Mouse (Mus musculus) urinary bladder, postnatal 4 days (tissue): Measurements from ENCODE around the gene N4bp2.

Experiments
- DNase-seq, 2 experiments: peaks; one replicate each; pipeline ENCODE4 v3.0.0; 2021 to 2022; ENCODE audit warnings: low spot score in 2 of 2

The N4bp2 gene

DNA sequence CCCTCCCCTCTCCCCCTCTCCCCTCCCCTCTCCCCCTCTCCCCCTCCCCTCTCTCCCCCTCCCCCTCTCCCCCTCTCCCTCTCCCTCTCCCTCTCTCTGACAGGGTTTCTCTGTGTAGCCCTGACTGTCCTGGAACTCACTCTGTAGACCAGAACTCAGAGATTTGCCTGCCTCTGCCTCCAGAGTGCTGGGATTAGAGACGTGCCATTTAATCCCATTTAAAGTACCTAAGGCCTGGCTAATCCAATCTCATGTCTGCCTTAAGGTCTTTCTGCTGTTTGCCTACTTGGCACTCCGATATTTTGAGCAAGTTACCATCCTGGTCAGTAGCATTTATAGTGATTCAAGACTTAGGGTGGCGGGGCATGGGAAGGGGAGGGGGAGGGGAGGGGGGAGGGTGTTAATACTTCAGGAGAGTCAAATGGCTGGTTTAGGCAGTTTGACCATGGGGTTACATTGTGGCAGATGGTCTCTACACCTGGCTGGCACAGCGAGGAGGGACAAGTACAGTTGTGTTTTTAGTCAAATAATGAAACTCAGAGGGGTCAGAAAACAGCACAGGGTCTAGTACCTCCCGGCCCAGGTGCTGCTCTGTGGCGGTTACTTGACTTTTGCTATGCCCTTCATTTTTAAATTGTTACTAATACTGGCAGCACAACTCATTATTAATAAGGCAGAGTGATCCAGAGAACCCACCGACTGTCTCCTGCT lies 99.1 kb downstream of the N4bp2 start:
- DNase-seq, result no peak

DNA sequence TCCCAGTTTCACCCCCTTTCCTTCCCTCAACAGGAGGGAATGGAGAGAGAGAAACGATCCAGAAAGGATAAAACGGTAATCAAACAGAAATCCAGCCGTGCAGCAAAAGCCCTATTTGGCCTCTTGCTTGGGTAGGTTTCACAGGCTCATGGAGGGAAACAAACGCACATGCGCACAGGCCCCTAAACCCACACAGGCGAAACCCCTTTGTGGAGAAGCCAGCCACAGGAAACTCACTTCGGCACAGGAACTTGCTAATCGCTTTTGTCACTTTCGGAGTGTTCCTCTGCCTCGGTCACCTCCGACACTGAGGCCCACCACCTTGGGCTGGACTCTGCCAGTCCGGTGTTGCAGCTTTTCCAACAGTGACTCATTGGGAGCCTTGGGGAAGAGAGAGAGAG lies 100.0 kb downstream of the N4bp2 start:
- no peak for DNase-seq

DNA sequence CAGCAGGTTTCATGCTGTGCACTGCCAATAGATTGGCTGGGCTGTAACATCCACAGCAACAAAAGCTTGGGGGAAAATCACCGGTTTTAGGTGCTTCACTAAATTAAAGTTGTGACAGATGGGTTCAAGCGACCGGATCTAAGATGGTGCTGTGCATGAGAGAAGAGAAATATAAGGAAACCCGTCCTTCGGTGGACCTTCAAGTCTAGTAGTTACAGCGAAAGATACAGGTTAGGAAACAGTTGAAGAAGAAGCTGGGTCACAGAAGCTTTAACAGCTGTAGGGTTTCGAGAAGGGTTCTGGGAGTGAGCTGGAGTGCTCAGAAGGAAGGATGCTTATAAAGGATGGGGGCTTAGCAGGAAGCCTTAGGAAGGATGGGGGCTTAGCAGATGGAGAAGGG lies 101.2 kb downstream of the N4bp2 start:
- DNase-seq, result no peak

DNA sequence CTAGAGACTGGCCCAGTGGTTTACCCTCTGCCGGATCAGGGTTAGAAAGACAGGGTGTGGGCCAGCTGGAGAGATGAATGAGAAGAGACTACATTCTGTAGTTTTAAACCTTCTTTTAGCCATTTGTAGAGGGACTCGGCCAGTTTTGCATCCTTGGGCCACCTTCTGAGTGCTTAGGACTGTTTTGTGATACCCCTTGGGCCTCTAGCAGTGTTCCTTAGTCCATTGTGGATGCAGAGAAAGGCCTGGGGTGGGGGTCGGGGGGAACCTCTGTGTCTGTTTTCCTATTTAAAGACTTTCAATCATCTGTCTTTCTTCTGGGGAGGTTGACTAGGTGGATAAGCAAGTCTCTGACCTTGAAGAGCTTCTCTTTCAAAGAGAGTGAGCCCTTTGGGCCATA lies 101.6 kb downstream of the N4bp2 start:
- no peak for DNase-seq

DNA sequence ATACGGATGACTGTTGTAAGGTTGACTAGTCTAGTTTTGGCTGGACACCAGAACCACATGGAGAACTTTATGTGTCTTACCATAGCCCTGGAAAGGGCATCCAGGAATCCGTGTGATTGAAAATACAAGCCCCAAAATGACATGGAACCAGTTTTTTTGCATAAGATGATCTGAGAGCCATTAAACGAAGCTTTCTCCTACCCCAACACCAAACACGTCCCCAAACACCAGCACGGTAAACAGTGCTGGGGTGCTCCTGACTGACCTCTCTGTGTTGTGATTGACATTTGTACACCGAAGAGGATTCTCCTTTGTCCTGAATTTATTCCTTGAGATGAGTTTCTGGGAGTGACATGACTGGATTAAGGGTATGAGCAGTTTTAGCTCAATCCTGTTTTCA lies 103.3 kb downstream of the N4bp2 start:
- no peak for DNase-seq

DNA sequence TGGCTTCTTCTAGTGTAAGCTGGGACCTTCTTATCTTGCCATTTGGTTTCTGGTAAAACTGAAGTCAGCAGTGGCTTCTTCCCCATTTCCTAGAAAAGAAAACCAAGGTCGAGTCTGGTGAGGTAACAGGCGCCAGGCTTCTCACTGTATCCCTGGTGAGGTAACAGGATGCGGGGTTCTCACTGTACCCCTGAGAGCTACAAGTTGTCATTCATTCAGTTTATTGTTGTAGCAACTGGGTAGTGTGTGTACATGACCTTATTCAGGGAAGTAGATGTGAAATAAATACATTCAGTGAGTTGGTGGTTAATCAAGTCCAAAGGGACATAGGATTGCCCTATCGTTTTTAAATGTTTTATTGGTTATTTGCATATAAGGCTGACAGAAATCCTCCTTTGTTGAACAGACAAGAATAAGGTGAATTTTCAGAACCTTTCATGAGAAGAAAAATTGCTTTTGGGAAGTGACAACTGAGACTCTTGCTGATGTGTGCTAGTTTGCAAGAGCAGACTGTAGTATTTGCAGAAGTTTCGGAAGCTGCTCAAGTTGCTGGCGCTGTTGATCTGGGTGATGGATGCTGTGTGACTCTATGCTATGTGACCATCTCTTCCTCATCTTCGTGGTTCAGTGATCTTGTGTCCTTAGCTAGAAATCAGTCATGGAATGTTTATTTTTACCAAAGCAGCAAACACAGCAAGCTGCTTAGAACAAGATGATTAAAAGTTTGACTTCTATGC lies 104.2 kb downstream of the N4bp2 start:
- DNase-seq, result no peak

DNA sequence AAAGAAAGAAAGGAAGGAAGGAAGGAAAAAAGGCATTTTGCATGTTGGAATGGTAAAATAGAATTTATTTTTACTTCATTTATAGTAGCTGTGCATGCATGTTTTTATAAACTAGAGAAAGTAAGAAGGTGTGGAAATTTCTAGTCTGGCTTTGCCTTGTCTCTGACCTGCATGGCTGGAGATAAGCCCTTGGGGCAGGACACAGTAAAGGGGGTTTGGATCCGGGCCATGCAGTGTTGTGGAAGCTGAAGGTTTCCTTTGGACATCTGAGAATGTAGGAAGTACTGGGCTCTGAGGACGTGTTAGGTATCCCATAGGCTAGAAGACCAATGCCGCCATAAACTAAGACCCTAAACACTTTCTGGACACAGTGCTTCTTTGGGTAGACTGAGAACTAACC lies 105.1 kb downstream of the N4bp2 start:
- no peak for DNase-seq

DNA sequence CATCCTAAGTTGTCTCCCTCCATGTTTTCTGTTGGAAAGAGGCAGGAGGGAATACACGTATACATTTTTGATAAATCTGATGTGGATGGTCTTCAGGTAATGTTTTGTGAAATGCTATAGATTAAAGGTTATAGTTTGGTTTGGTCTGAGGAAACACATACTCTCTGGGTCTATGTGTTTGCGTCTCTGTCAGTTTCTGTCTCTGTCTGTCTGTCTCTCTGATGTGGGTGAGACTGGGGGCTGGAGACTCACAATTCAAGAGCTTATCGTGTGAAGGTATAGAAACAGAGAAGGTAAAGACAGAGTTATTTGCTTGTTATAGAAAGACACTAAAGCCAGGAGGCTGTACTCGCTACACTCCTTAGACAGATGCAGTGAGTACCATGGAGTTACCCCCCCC lies 106.3 kb downstream of the N4bp2 start:
- no peak for DNase-seq

DNA sequence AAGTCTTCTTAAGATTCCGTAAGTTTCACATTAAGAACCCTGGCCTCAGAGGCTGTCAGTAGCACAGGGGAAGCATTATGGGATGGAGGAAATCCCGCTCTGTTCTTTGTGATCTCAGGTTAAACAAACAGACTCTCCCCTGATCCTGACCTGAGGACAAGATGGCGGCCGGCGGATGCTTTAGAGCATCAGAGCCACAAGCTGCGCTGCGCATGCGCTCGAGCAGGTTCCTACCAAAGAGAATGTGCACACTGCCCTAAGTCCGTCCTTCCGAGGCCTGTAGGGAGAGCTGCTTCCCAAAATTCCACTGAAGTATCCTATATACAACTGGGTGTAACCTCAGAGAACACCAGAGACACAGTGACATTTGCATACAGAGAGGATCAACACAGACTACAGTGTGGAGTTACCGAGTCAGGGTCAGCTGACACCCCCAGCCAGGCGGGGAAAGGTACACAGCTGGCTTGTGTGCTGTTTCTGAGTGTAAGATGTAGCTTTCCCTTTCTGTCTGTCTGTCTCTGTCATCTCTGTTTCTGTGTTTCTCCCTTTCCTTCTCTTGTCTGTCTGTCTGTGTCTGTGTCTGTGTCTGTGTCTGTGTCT lies 108.1 kb downstream of the N4bp2 start:
- no peak for DNase-seq

DNA sequence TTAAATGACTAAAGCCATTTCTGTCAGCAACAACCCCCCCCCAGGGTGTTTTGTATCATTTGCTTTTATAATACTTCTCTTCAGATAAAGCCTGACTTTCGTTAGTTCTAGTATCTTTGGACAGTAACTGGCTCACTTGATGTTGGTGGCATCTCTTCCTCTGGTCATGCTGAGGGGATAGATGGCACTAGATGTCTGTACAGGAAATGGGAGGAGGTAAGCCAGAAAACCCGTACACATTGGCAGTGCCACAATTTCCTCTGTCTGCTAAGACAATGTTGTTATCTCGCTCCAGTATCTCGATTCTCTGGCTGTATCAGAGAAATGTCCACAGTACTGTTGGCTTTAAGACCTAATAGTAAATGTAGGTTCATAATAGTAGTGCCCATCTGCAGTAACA lies 109.9 kb downstream of the N4bp2 start:
- DNase-seq, result no peak

DNA sequence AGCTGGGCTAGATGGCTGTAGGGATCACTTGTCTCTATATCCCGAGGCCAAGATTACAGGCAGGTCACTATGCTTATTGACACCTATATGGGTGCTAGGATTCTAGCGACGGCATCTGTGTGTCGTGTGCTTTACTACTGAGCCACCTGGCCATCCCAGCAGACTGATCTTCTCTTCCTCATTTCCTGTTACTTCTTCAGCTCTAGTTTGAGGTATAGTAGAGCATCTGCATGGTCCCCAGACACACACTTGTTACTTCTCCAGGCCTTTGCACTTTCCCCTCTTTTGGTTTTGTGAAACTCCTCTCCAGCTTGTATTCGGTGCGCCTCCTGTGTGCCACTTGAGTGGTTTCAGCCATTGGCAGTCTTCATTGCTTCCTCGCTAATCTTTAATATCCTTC lies 111.9 kb downstream of the N4bp2 start:
- no peak for DNase-seq

DNA sequence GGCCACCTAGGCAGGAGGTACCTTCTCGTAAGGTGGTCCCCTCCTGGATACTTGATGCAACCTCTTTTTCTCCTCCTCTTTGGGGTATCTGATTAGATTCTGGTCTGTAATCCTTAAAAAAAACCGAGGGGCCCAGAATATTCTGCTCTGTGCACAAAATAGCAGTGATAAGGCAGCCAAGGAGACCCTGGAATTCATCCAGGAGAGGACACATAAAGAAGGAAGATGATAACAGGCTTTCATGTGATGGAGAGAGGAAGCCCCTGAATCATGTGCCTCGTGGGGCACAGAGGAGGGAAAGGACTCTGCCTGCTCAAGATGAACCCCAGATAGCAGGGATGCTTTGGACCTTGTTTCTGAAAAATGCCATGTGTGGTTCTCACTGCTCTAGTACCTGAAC lies 115.0 kb downstream of the N4bp2 start:
- DNase-seq, result no peak
